In the genomic region with DNA sequence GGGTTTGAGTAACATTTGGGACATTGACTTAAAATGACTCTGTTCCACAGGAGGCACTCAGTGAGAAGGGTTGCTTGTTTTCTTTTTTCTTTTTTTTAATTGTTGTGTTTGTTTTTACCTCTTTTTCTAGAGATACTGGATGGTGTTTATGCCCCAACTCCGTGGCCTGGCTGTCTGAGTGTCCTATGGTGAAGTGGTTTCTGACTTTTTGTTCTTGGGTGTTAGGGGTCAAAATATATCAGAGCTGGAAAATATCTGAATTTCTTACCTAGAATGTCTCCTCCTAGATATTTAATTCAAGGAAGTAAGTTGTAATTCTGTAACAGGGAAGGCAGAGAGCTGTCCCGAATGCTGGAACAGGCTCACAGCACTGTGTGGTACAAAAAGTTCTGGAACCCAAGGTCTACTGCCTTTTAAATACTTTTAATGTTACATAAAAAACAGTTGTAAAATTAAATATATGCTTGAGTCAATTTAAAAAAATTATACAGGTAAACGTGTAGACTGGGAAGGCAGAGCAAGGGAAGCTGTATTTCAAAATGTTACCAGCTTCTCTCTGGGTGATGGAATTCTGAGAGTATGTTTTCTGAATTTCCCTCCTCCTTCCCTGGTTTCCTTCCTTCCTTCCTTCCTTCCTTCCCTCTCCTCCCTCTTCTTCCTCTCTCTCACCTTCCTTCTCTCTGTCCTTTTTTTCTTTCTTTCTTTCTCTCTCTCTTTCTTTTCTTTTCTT, we compare ENCODE assay signal across 17 mouse cellular contexts. TPM values are rescaled to one million over a fixed set of nuclear protein-coding genes. Genes with fewer than 3 reads are reported as not detected.
"Had no signal": no experiment of that assay in that cellular context is flagged by ENCODE, and none has a peak within 500 bp of the region (broad histone marks: within the 10 kb centered on the region; RNA-seq: fewer than 3 reads in every experiment).

No protein-coding gene starts in this region.

- H3K36me3 ChIP-seq: kidney, embryonic 15.5 days; limb, embryonic 13.5 days; midbrain, embryonic 10.5 days; midbrain, embryonic 15.5 days had no signal

- H3K27me3 ChIP-seq: kidney, embryonic 15.5 days; limb, embryonic 13.5 days; midbrain, embryonic 15.5 days had no signal

- H3K9me3 ChIP-seq: kidney, embryonic 15.5 days; limb, embryonic 13.5 days; midbrain, embryonic 10.5 days; midbrain, embryonic 15.5 days had no signal

- H3K4me3 ChIP-seq: kidney, embryonic 15.5 days; limb, embryonic 13.5 days; midbrain, embryonic 10.5 days; midbrain, embryonic 15.5 days had no signal

- H3K9ac ChIP-seq: kidney, embryonic 15.5 days; limb, embryonic 13.5 days; liver, embryonic 14.5 days; midbrain, embryonic 15.5 days had no signal

- ATAC-seq: intestine, embryonic 16.5 days; lung, postnatal 0 days; midbrain, embryonic 15.5 days had no signal

- H3K4me1 ChIP-seq: kidney, embryonic 15.5 days; limb, embryonic 13.5 days; midbrain, embryonic 10.5 days; midbrain, embryonic 15.5 days had no signal

- H3K4me2 ChIP-seq: kidney, embryonic 15.5 days; limb, embryonic 13.5 days; midbrain, embryonic 15.5 days had no signal

- DNase-seq: kidney, adult 2 months; kidney, postnatal 14 days; layer of hippocampus, adult 9-11 months; layer of hippocampus, postnatal 36 days; left cerebral cortex, postnatal 4 days; lung, adult 2 months; lung, postnatal 36 days; thymus, postnatal 25 days had no signal

- H3K27ac ChIP-seq: kidney, embryonic 15.5 days; limb, embryonic 13.5 days; liver, embryonic 14.5 days; midbrain, embryonic 10.5 days; midbrain, embryonic 15.5 days; stomach, postnatal 0 days had no signal

RNA-seq across cellular contexts. Expression of gene Erich6, which starts 14.2 kb away (rescaled TPM):
- polyA plus RNA-seq: intestine, embryonic 16.5 days; kidney, embryonic 15.5 days; limb, embryonic 13.5 days; liver, adult 2 months; lung, postnatal 0 days had no signal
